Mouse (Mus musculus) megakaryocyte, embryonic 14.5 days (primary cell): Measurements from ENCODE around the gene S1pr5. TPM values are rescaled to one million over a fixed set of nuclear protein-coding genes. Genes with fewer than 3 reads are reported as not detected.
"Not testable (repeated sequence)": the region's sequence is repeated elsewhere in the genome, so short reads cannot be mapped to it uniquely, and the experiment has no call there.

Experiments used
- H3K27me3 ChIP-seq: replicated peaks from 2 replicates; pipeline ENCODE3; 2012; ENCODE audit warnings: inconsistent platforms
- H3K36me3 ChIP-seq: replicated peaks from 2 replicates; pipeline ENCODE3; 2012; ENCODE audit warnings: low read length, inconsistent platforms, mixed read lengths
- H3K4me1 ChIP-seq: 2 replicates; pipeline ENCODE4 v1.6.1; 2012; ENCODE audit warnings: inconsistent platforms
- H3K4me3 ChIP-seq: replicated peaks from 2 replicates; pipeline ENCODE3; 2012; ENCODE audit warnings: moderate library complexity, mild to moderate bottlenecking, inconsistent platforms
- H3K9me3 ChIP-seq: 2 replicates; pipeline ENCODE4 v1.6.1; 2012; ENCODE audit warnings: inconsistent platforms
- FLI1 ChIP-seq: IDR thresholded peaks from 2 replicates; pipeline ENCODE4 v1.6.1; 2012; ENCODE audit warnings: low read length, inconsistent platforms, mixed read lengths
- GATA1 ChIP-seq: IDR thresholded peaks from 3 replicates; pipeline ENCODE4 v1.6.1; 2012; ENCODE audit warnings: mixed read lengths, low read length, inconsistent platforms, borderline replicate concordance
- polyA plus RNA-seq: library from polyadenylated mRNA; stranded (reverse); fragments of >175 nt; gene quantifications from 2 replicates; pipeline ENCODE4 v1.2.3, GENCODE M21; 2012; ENCODE audit warnings: low replicate concordance; ENCODE audit not compliant: insufficient read depth

The S1pr5 gene
- polyA plus RNA-seq, 1 experiment, result not detected

GRCm38 (mm10) chr9:21268305-21268704 lies 20.1 kb upstream of the S1pr5 start:
- H3K4me1 ChIP-seq, result peaks cover 81% of the 10 kb centered on the region
- H3K9me3 ChIP-seq, result no peaks in the 10 kb centered on the region
- H3K36me3 ChIP-seq, result peaks cover 68% of the 10 kb centered on the region
- no peak overlapping the region for H3K4me3 ChIP-seq
- no peak for TF ChIP-seq FLI1
- TF ChIP-seq GATA1, result no peak
- H3K27me3 ChIP-seq, result no peaks in the 10 kb centered on the region

DNA sequence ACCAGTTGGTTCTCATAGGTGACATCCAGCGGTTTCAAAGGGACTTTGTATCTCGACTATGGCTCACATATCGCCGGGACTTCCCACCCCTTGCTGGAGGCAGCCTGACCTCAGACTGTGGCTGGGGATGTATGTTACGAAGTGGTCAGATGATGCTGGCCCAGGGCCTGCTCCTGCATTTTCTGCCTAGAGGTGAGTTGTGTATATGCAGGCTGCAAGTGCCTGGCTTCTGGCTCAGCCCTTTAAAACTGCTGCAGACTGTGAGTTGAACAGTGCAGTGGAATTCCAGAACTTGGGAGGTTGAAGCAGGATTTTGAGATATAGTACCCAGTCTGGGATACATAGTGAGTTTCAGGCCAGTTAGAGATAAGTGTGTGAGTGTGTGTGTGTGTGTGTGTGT lies 18.6 kb upstream of the S1pr5 start:
- H3K4me1 ChIP-seq, result peaks cover 69% of the 10 kb centered on the region
- H3K9me3 ChIP-seq, result no peaks in the 10 kb centered on the region
- no peak for TF ChIP-seq GATA1
- TF ChIP-seq FLI1, result no peak
- H3K27me3 ChIP-seq, result no peaks in the 10 kb centered on the region
- H3K36me3 ChIP-seq, result peaks cover 54% of the 10 kb centered on the region
- peak overlapping the region; percentile 98 for H3K4me3 ChIP-seq

DNA sequence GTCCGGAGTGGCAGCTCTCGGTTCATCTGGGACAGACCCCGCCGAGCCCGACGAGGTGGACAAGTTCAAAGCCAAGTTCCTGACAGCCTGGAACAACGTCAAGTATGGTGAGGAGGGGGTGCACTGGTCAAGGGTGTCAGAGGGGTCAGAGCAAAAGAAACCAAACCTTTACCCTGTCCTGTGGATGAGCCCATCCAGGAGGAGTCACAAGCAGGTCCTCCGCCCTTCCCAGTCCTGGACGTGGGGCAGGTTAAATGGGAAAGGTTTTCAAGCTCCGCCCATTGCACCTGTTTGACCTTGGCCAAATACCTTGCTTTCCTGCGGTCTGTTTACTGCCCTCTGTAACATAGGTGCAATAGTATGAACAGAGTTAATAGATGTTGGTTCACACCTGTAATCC lies 17.4 kb upstream of the S1pr5 start:
- Histone ChIP-seq H3K9me3 (no peaks in the 10 kb centered on the region), H3K36me3 (peaks cover 41% of the 10 kb centered on the region), H3K4me3 (peak overlapping the region; percentile 98), H3K4me1 (peaks cover 64% of the 10 kb centered on the region), H3K27me3 (no peaks in the 10 kb centered on the region)
- no peak for TF ChIP-seq FLI1
- TF ChIP-seq GATA1, result no peak

GRCm38 (mm10) chr9:21265000-21265561 lies 16.8 kb upstream of the S1pr5 start, which contains the start of gene Atg4d:
Gene Atg4d, plus strand, starts transcription at chr9:21265293.
- peaks cover 64% of the 10 kb centered on the region for H3K4me1 ChIP-seq
- H3K36me3 ChIP-seq, result peaks cover 36% of the 10 kb centered on the region

DNA sequence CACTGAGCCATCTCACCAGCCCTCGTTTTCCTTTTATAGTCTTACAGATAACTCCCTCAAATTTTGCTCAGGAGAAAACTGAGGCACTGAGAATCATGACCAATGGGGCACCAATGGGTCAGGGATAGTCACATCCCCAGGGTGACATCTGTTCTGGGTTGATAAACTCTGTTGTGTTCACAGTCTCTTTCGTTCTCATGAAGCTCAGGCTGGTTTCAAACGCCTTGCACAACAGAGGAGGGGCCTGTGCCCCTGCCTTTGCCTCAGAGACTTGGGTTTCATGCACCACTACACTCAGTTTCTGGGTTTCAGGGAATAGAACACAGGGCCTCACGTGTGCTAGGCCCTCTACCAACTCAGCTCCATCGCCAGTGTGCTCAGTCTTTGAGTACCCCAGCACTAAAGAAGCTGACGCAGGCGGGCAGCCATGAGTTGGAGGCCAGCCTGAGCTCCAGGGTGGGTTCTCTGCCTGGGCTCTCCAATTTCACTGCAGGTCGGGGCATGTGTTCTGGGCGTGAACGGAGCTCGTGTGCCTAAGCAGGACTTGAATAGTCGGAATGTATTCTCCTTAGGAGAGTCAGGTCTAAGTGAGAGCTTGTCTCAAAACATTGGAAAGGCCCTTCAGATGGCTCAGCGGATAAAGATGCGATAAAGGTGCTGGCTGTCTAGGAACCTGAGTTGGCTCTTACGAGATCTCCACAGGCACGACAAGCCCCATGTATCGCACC lies 16.2 kb upstream of the S1pr5 start:
- H3K4me1 ChIP-seq, result peaks cover 66% of the 10 kb centered on the region

More at GRCm38 (mm10) chr9:21265000-21265561, 16.8 kb upstream of the S1pr5 start, which contains the start of gene Atg4d:
- peak; percentile 79 for TF ChIP-seq GATA1
- TF ChIP-seq FLI1, result no peak
- no peaks in the 10 kb centered on the region for H3K27me3 ChIP-seq
- H3K9me3 ChIP-seq, result no peaks in the 10 kb centered on the region
- H3K4me3 ChIP-seq, result peak within 1 kb of the TSS; percentile 98

GRCm38 (mm10) chr9:21261831-21262230 lies 13.6 kb upstream of the S1pr5 start:
- no peaks in the 10 kb centered on the region for H3K9me3 ChIP-seq
- TF ChIP-seq GATA1 (no peak), FLI1 (no peak)
- H3K4me1 ChIP-seq, result peaks cover 56% of the 10 kb centered on the region
- peak overlapping the region; percentile 34 for H3K4me3 ChIP-seq
- H3K36me3 ChIP-seq, result peaks cover 5% of the 10 kb centered on the region
- H3K27me3 ChIP-seq, result peaks cover 3% of the 10 kb centered on the region

More for the DNA sequence above, 16.2 kb upstream of the S1pr5 start:
- TF ChIP-seq FLI1 (no peak), GATA1 (no peak)
- Histone ChIP-seq H3K27me3 (no peaks in the 10 kb centered on the region), H3K36me3 (peaks cover 30% of the 10 kb centered on the region), H3K9me3 (no peaks in the 10 kb centered on the region), H3K4me3 (peak overlapping the region; percentile 98)

- Histone ChIP-seq H3K9me3 (no peaks in the 10 kb centered on the region), H3K4me3 (no peak overlapping the region), H3K4me1 (peaks cover 43% of the 10 kb centered on the region), H3K27me3 (peaks cover 3% of the 10 kb centered on the region), H3K36me3 (no peaks in the 10 kb centered on the region)
- TF ChIP-seq FLI1 (no peak), GATA1 (no peak)
These were observed 12.3 kb upstream of the S1pr5 start for GRCm38 (mm10) chr9:21260491-21261040.

DNA sequence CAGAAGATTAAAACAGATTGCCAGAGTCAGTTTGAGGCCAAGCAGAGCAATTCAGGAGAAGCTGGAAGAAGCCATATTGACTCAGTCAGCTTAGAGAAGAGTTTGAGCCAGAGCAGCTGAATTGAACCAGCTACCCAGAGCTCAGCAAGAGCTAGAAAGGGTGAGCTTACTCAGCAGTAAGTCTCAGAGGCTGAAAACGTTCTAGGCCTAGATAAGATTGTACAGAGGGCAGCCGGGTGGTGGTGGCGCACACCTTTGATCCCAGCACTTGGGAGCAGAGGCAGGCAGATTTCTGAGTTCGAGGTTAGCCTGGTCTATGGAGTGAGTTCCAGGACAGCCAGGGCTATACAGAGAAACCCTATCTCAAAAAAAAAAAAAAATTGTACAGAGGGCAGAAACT lies 8.1 kb upstream of the S1pr5 start:
- H3K9me3 ChIP-seq, result not testable (repeated sequence)
- peaks cover 30% of the 10 kb centered on the region for H3K27me3 ChIP-seq

GRCm38 (mm10) chr9:21254690-21255089 lies 6.4 kb upstream of the S1pr5 start:
- Histone ChIP-seq H3K4me3 (no peak overlapping the region), H3K9me3 (no peaks in the 10 kb centered on the region), H3K36me3 (no peaks in the 10 kb centered on the region), H3K27me3 (peaks cover 45% of the 10 kb centered on the region), H3K4me1 (peaks cover 22% of the 10 kb centered on the region)
- TF ChIP-seq FLI1, result no peak
- TF ChIP-seq GATA1, result no peak

More for the DNA sequence above, 8.1 kb upstream of the S1pr5 start:
- H3K36me3 ChIP-seq, H3K4me3 ChIP-seq: not testable (repeated sequence)
- H3K4me1 ChIP-seq, result peaks cover 25% of the 10 kb centered on the region

DNA sequence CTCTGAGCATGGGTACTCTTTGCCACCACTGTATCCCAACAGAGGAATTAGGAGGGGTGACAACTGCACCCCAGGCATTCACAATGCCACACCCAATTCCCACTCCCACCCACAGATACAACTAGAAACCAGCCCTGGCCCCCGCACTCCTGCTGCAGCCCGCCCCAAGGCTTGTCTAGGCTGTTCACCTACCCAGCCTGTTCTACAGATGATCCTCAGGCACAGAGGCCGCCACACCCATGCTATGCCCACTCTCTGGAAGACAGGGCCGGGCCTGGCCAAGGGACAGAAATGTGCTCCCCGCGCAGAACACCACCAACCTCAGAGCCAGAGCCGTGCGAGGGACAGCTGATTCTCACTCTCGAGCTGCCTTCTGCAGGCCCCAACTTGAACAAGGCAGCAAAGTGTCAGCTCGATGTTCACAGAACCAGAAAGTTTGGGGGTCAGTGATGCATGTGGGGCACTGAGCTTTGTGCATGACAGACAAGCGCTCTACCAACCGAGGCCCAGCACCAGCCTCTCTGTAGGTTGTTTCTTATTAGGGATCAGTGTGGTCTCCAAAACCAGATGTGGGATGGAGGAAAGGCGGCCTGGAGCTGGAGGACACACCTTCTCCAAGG lies 3.0 kb upstream of the S1pr5 start:
- Histone ChIP-seq H3K9me3 (no peaks in the 10 kb centered on the region), H3K27me3 (peaks cover 71% of the 10 kb centered on the region), H3K36me3 (no peaks in the 10 kb centered on the region), H3K4me3 (no peak overlapping the region), H3K4me1 (peaks cover 24% of the 10 kb centered on the region)
- TF ChIP-seq GATA1 (no peak), FLI1 (no peak)
